Mouse (Mus musculus): ENCODE measurements at regions not wholly inside any gene's neighbourhood (a gene's known extent, or its start where the extent isn't known, plus 50 kb on each side); places are given as distances from the start of the nearest gene placed in this dataset.
"Not testable (repeated sequence)": the region's sequence is repeated elsewhere in the genome, so short reads cannot be mapped to it uniquely, and the experiment has no call there.

DNA sequence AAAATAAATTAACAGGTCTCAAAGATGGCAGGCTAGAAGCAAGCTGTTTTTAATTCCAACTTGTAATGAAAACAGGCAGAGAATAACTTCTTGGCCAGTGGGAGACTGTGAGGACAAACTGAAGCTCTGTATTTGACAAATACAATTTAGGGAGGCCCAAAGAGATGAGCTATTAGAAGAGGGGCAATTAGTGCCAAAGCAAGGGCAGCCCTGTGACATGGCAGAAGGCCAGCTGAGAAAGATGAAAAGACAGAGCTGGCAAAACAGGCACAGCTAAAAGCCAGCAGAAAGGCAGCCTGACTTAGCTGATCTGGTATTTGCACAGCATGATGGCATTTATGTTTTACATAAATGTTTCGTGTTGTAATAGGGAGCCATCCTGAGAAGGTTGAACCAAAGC is 175.0 kb upstream of the Ngly1 start:
- DNase-seq (ENCODE audit: low read depth, low spot score) = no peak

DNA sequence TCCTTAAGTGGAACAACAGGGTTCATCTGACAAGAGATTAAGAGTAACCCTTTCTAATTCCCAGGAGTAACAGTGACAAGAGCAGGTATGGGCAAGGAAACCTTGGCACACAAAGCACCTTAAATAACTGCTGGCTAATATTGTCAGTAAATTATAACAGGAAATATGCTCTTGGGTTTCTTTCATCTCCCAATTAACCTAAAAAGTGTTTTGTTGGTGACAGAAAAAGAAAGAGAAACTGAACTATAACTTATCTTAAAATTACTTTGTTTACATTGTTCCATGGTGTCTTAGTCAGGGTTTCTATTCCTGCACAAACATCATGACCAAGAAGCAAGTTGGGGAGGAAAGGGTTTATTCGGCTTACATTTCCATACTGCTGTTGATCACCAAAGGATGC is 170.0 kb upstream of the Ngly1 start:
- DNase-seq (ENCODE audit: low read depth, low spot score) = no peak

GRCm38 (mm10) chr14:16087231-16087630 is 161.8 kb upstream of the Ngly1 start:
- not testable (repeated sequence) for DNase-seq (ENCODE audit: low read depth, low spot score)

GRCm38 (mm10) chr14:16092391-16093132 is 156.5 kb upstream of the Ngly1 start:
- no peak for DNase-seq (ENCODE audit: low read depth, low spot score)

- DNase-seq (ENCODE audit: low read depth, low spot score) = no peak
Measured at GRCm38 (mm10) chr14:16093133-16093505, 156.0 kb upstream of the Ngly1 start.

- no peak for DNase-seq (ENCODE audit: low read depth, low spot score)
Measured at GRCm38 (mm10) chr14:16109414-16109813, 139.7 kb upstream of the Ngly1 start.

- DNase-seq (ENCODE audit: low read depth, low spot score) = peak; percentile 27
Measured at GRCm38 (mm10) chr14:16132672-16133071, 116.4 kb upstream of the Ngly1 start.

GRCm38 (mm10) chr14:16133410-16133809 is 115.7 kb upstream of the Ngly1 start:
- no peak for DNase-seq (ENCODE audit: low read depth, low spot score)

DNA sequence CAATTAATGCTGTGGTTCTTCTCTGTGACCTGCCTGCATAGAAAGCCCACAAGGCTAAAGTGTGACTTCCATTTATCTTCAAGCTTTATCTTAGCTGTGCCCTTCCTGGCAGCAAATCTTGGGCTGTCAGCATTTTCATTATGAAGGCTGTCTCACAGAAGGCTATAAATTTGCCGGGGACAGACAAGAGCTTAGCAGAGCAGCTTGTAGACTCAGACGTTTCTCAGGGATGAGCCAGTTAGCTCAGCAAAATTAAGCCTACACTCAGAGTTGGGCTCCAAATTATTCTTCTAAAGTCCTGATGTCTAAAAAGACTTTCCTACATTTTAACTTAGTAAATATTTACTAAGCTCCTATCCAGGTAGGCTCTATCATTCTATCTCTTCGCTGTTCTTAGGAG is 112.9 kb upstream of the Ngly1 start:
- no peak for DNase-seq (ENCODE audit: low read depth, low spot score)

- no peak for DNase-seq (ENCODE audit: low read depth, low spot score)
Measured at GRCm38 (mm10) chr14:16144299-16144698, 104.8 kb upstream of the Ngly1 start.

- no peak for DNase-seq (ENCODE audit: low read depth, low spot score)
Measured at GRCm38 (mm10) chr14:16146811-16147210, 102.3 kb upstream of the Ngly1 start.

DNA sequence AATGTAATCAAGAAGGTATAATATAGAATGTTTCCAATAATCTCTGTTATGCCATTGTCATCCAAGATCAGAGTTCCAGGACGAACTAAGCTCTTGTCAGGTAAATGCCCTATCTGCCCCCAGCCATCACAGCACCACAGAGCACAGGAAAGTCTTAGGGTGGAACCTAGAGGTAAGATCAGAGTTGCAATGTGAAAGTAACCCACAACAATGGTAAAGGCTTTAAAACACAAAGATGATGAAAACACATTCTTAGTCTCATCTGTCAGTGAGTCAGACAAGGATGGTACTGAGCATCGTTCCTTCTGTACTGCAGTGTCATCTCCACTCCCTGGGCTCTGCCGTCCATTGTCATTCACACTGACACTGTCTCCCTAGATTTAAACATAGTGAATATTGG is 97.3 kb upstream of the Ngly1 start:
- DNase-seq (ENCODE audit: low read depth, low spot score) = no peak

- no peak for DNase-seq (ENCODE audit: low read depth, low spot score)
Measured at GRCm38 (mm10) chr14:16152702-16153101, 96.4 kb upstream of the Ngly1 start.

- DNase-seq (ENCODE audit: low read depth, low spot score) = no peak
Measured at GRCm38 (mm10) chr14:16155106-16155505, 94.0 kb upstream of the Ngly1 start.

- DNase-seq (ENCODE audit: low read depth, low spot score) = peak; percentile 82
Measured at GRCm38 (mm10) chr14:16170226-16170625, 78.9 kb upstream of the Ngly1 start.

GRCm38 (mm10) chr14:16172261-16172660 is 76.8 kb upstream of the Ngly1 start:
- peak; percentile 60 for DNase-seq (ENCODE audit: low read depth, low spot score)

- DNase-seq (ENCODE audit: low read depth, low spot score) = peak; percentile 94
Measured at GRCm38 (mm10) chr14:16173292-16173691, 75.8 kb upstream of the Ngly1 start.

DNA sequence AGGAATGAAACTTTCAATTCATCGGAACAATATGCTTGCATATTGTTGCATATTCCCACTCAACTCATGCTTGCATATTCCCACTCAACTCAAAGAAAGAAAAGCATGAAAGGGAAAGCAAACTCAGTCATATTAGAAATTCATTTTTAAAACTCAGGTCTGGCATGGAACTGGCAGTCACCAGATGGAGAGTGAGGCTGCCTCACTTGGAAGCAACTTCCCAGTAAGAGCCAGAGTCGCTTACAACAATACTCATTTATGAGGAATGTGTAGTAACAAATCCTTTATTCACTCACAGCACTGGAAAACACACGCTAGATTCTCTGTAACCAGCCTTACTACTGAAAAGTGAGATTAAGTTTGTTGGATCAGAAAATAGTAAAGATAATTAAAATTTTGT is 70.9 kb upstream of the Ngly1 start:
- no peak for DNase-seq (ENCODE audit: low read depth, low spot score)

GRCm38 (mm10) chr14:16181822-16182221 is 67.3 kb upstream of the Ngly1 start:
- peak; percentile 53 for DNase-seq (ENCODE audit: low read depth, low spot score)

DNA sequence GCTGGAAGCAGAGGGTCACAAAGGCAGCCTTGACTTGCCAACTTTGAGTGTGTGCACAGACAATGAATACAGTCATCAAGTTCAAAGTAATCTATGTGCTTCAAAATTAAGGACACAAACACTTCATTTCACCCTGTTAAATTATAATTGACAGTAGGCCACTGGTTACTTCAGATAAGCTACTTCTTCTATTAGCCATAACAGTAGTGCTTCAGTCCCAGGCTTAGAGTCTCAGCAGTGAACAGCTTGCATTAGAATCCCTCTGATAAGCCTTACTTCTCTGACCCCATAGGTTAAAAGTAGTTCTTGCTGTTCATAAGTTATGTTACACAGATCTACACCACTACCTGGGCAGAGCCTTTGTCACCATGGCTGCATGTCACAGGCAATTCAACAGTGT is 63.8 kb upstream of the Ngly1 start:
- DNase-seq (ENCODE audit: low read depth, low spot score) = peak; percentile 10

Measured in A20 (cell line).